Mouse (Mus musculus) midbrain, postnatal 0 days (tissue): Measurements from ENCODE around the gene Phactr2. TPM values are rescaled to one million over a fixed set of nuclear protein-coding genes. Genes with fewer than 3 reads are reported as not detected.

Source experiments
- ATAC-seq: fragments of 200-750 bp; cut with Nextera tagmentation; 2 replicates; pipeline ENCODE4 v1.8.0; 2017; ENCODE audit warnings: moderate number of reproducible peaks, mild to moderate bottlenecking, moderate TSS enrichment, moderate library complexity; ENCODE audit not compliant: low FRiP score
- DNase-seq: peaks from one replicate; pipeline ENCODE4 v3.0.0-alpha.2; 2015; ENCODE audit warnings: low spot score
- H3K27ac ChIP-seq: fragments of 300-500 bp; sonication (generic); 2 replicates; pipeline ENCODE4 v1.5.1; 2014; ENCODE audit warnings: low read depth, mild to moderate bottlenecking, low read length, mixed read lengths
- H3K27me3 ChIP-seq: fragments of 300-500 bp; sonication (generic); 2 replicates; pipeline ENCODE4 v1.6.1; 2014; ENCODE audit warnings: low read length, control low read depth, mixed read lengths; ENCODE audit not compliant: insufficient read depth
- H3K36me3 ChIP-seq: fragments of 300-500 bp; sonication (generic); 2 replicates; pipeline ENCODE4 v1.6.1; 2014; ENCODE audit warnings: low read length, control low read depth, mixed read lengths; ENCODE audit not compliant: insufficient read depth
- H3K4me1 ChIP-seq: fragments of 300-500 bp; sonication (generic); 2 replicates; pipeline ENCODE4 v1.6.1; 2014; ENCODE audit warnings: mild to moderate bottlenecking, control low read depth, antibody characterized with exemption, low read length, mixed read lengths; ENCODE audit not compliant: insufficient read depth
- H3K4me2 ChIP-seq: fragments of 300-500 bp; sonication (generic); 2 replicates; pipeline ENCODE4 v1.6.1; 2014; ENCODE audit warnings: low read depth, mild to moderate bottlenecking, low read length, mixed read lengths; ENCODE audit not compliant: poor library complexity, severe bottlenecking
- H3K4me3 ChIP-seq: fragments of 300-500 bp; sonication (generic); 2 replicates; pipeline ENCODE4 v1.5.1; 2014; ENCODE audit warnings: low read depth, mild to moderate bottlenecking, low read length, moderate library complexity
- H3K9ac ChIP-seq: fragments of 300-500 bp; sonication (generic); replicated peaks from 2 replicates; pipeline ENCODE4 v1.6.1; 2014; ENCODE audit warnings: mild to moderate bottlenecking, low read length, moderate library complexity, mixed read lengths; ENCODE audit not compliant: poor library complexity, severe bottlenecking
- H3K9me3 ChIP-seq: fragments of 300-500 bp; sonication (generic); 2 replicates; pipeline ENCODE4 v1.6.1; 2016; ENCODE audit warnings: low read length, control low read depth
- CTCF ChIP-seq: IDR thresholded peaks from 2 replicates; pipeline ENCODE4 v1.5.1; 2016; ENCODE audit warnings: antibody characterized with exemption, mild to moderate bottlenecking
- WGBS: fragments of 180-500 bp; shearing (Covaris S2); extraction: QIAGEN DNeasy Blood & Tissue Kit; methylation state at CpG from one replicate; pipeline ENCODE4 v1.1.7; 2014; 5-methylcytosine and 5-hydroxymethylcytosine counted together
- polyA plus RNA-seq: library from polyadenylated mRNA; unstranded; fragments of >200 nt; fragmentation: Nextera tagmentation; extraction: Ambion mirVana; gene quantifications from 2 replicates; pipeline ENCODE4 v1.2.1, GENCODE M21; 2015
- total RNA-seq: library from RNA; depleted of rRNA; stranded (reverse); fragments of >200 nt; gene quantifications from 2 replicates; pipeline ENCODE4 v1.2.3, GENCODE M21; 2014

Gene Phactr2
- total and polyA plus RNA-seq, 2 experiments from 2014 or later, result 8.4 to 9.0 TPM

DNA sequence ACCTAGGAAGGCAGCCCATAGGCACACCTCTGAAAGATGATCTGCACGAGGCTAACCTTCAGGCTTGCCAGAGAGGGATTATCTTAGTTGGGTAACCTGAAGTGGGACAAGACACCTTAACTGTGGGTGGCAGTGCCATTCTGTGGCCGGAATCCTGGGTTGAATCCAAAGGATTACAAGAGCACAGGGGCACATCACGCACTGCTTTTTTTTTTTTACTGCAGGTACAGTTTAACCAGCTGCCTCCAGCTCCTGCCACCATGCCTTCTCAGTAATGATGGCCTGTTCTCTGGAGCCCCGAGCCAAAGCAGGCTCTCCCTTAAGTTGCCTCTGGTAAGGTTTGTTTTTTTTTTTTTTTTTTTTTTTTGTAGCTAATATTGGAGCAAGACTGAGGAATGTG is 33.9 kb downstream of the Phactr2 start:
- H3K36me3 ChIP-seq, result no peaks in the 10 kb centered on the region
- no peak overlapping the region for H3K27ac ChIP-seq
- H3K4me3 ChIP-seq, result no peak overlapping the region
- no peaks in the 10 kb centered on the region for H3K27me3 ChIP-seq
- TF ChIP-seq CTCF, result no peak
- H3K4me1 ChIP-seq, result no peaks in the 10 kb centered on the region
- H3K4me2 ChIP-seq, result no peak overlapping the region
- H3K9me3 ChIP-seq, result no peaks in the 10 kb centered on the region
- 81% methylated on average over 4 of the region's 4 CpGs for WGBS
- DNase-seq, result no peak
- ATAC-seq, result no peak
- H3K9ac ChIP-seq, result no peak overlapping the region

DNA sequence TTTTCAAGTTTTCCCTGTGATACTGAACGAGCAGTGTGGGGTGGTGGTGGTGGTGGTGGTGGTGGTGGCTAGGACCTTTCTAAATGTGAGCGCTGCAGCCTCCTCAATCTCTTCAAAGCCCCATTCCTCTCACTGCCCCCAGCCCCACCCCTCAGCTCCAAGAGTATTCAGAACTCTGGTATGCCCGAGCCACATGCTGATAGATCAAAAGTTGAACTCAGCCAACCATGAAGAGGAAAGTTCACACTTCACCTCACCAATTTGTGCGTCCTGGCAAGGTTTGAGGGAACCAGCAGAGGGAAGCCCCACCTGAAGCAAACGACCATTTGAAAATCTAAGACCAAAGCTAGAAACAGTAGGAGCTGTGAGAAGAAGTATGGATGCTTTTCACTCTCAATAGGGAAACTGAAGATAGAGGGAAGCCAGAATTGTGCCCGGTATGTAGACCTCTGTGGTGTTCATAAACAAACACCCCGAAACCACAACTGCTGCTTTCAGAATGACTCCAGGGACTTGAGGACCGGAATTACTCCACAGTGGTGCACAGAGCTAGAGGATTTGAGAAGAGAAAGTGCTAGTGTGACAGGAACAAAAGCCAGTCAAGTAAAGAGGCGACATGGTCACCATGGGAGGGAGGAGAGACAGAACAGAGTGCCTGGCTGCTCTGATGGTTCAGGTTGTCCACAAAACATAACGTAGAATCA is 35.9 kb downstream of the Phactr2 start:
- Histone ChIP-seq H3K27ac (no peak overlapping the region), H3K4me2 (no peak overlapping the region), H3K9me3 (no peaks in the 10 kb centered on the region), H3K36me3 (no peaks in the 10 kb centered on the region), H3K4me1 (no peaks in the 10 kb centered on the region), H3K4me3 (no peak overlapping the region), H3K27me3 (no peaks in the 10 kb centered on the region), H3K9ac (no peak overlapping the region)
- no peak for DNase-seq
- ATAC-seq, result no peak
- 56% methylated on average over 10 of the region's 10 CpGs for WGBS
- no peak for TF ChIP-seq CTCF

DNA sequence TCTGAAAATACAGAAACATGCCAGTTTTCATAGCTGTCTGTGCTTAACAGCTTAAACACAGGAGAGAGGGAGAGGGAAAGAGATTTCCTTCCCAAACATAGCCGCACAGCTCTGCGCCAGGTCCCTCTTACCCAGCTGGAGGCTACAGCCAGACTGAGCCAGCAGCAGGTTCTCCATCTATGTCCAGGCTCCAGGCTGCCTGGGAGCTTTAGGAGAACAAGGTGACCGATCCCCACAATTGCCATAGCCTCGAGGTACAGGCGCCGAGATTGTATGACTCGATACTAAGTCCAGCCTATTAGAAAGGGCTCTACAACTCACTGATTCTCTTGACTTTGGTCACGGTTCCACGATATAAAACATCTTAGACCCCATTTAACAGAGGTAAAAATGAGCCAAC is 37.2 kb downstream of the Phactr2 start:
- 92% methylated on average over 9 of the region's 9 CpGs for WGBS
- no peak for TF ChIP-seq CTCF
- no peak overlapping the region for H3K4me3 ChIP-seq

DNA sequence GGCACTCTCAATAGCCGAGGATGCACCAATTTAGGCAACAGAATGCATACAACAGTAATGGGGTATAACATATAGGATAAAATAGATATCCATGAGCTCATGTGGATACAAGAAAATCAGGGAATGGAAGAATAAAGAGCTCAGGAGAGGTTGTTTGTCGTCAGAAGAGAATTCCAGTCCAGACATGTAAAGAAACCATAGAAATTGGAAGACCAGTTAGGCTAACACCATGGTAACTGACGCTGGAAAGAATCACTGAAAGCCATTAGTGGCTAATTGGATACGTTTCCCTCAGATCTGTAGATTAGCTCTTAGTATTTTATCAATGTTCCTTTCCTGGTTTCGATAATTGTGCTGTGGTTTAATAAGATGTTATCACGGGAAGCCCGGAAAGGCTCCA is 41.2 kb downstream of the Phactr2 start:
- Histone ChIP-seq H3K27ac (no peak overlapping the region), H3K27me3 (no peaks in the 10 kb centered on the region), H3K4me3 (no peak overlapping the region), H3K9ac (no peak overlapping the region), H3K4me2 (no peak overlapping the region), H3K9me3 (no peaks in the 10 kb centered on the region), H3K4me1 (no peaks in the 10 kb centered on the region), H3K36me3 (no peaks in the 10 kb centered on the region)
- no peak for TF ChIP-seq CTCF
- no peak for ATAC-seq
- DNase-seq, result no peak
- WGBS, result 54% methylated on average over 7 of the region's 7 CpGs

More for the DNA sequence above, 37.2 kb downstream of the Phactr2 start:
- H3K27ac ChIP-seq, result no peak overlapping the region
- ATAC-seq, result no peak
- no peak for DNase-seq
- H3K27me3 ChIP-seq, result no peaks in the 10 kb centered on the region
- no peaks in the 10 kb centered on the region for H3K4me1 ChIP-seq
- H3K4me2 ChIP-seq, result no peak overlapping the region
- no peaks in the 10 kb centered on the region for H3K9me3 ChIP-seq
- H3K9ac ChIP-seq, result no peak overlapping the region
- no peaks in the 10 kb centered on the region for H3K36me3 ChIP-seq

DNA sequence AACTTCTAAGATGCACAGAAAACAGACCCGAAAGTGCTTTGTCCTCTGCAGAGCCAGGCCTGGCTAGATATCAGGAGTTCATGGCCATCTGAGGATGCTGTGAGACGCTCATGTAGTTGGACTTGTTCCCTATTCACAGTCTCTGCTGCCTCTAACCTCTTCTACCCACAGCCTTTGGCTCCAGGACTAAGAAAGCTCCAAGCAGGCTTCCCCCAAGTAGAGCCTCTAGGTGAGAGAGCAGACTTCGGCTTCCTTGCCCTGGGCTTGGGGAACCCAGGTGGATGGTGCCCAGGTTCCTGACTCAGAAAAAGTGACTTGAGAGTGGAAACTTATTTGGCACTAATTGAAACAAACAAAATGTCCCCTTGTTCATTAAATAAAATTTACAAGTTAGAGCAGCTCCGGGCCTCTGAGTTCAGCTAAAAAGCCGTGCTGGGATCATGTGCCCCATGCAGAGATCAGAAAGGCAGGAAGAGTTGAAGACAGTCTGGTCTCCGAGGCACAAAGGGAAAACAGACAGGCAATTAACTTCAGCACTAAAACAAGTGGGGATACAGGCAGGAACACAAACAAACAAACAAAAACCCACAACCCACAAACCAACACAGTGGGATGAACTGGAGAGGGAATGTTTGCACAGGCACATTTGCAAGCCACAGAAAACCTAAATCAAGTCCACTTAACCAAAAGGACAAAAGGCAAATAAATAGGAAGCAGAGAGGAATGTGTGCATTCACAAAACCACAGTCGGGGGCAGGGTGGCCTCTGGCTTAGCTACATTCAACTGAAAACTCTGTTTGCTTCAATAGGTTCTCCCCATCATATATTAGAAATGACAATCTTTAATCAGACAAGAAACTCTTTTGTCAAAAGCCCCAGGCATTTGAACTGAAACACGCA is 42.3 kb downstream of the Phactr2 start:
- ATAC-seq (no peak), DNase-seq (no peak)
- no peaks in the 10 kb centered on the region for H3K36me3 ChIP-seq
- H3K4me1 ChIP-seq, result no peaks in the 10 kb centered on the region
- no peak overlapping the region for H3K4me2 ChIP-seq
- no peak for TF ChIP-seq CTCF
- H3K27me3 ChIP-seq, result no peaks in the 10 kb centered on the region
- WGBS, result 29% methylated on average over 8 of the region's 8 CpGs
- no peak overlapping the region for H3K9ac ChIP-seq
- H3K9me3 ChIP-seq, result no peaks in the 10 kb centered on the region
- H3K27ac ChIP-seq, result no peak overlapping the region
- no peak overlapping the region for H3K4me3 ChIP-seq

DNA sequence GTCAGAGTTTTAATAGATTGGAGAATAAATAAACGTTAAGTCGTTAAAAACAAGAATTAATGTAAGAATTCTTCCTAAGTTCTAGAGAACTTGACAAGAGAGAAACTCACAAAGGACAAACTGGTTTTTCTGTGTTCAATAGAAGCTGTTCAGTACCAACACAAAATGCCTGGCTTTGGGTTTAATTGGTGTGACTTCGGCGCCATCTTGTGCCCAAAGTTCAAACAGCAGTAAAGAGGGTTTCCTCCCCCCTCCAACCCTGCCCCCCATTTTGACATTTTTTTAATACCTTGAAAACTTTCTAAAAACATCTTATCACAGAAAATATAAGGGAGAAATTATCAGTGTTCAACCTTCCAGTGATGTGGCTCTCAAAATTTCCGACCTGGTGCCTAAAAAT is 44.4 kb downstream of the Phactr2 start:
- Histone ChIP-seq H3K4me3 (no peak overlapping the region), H3K27me3 (no peaks in the 10 kb centered on the region), H3K9ac (no peak overlapping the region), H3K36me3 (no peaks in the 10 kb centered on the region), H3K27ac (no peak overlapping the region), H3K4me1 (no peaks in the 10 kb centered on the region), H3K4me2 (no peak overlapping the region), H3K9me3 (no peaks in the 10 kb centered on the region)
- DNase-seq (peak; percentile 82), ATAC-seq (peak; percentile 74)
- peak; percentile 86 for TF ChIP-seq CTCF
- 17% methylated on average over 5 of the region's 5 CpGs for WGBS
